Mouse (Mus musculus) lung, embryonic 16.5 days (tissue): Measurements from ENCODE around the gene Slc29a1. TPM values are rescaled to one million over a fixed set of nuclear protein-coding genes. Genes with fewer than 3 reads are reported as not detected.

ENCODE experiments used
- polyA plus RNA-seq: library from polyadenylated mRNA; unstranded; fragments of >200 nt; fragmentation: Nextera tagmentation; extraction: Ambion mirVana; gene quantifications from 2 replicates; pipeline ENCODE4 v1.2.1, GENCODE M21; 2015

Slc29a1 gene
- polyA plus RNA-seq, 1 experiment from 2014 or later, result 100 TPM

Other genes starting within 250 kb of the Slc29a1 start
- 58.9 and 60.1 TPM in 2 replicates for gene Cdc5l, start 165.9 kb downstream of the Slc29a1 start, polyA plus RNA-seq
- gene Spats1, start 124.2 kb downstream of the Slc29a1 start, polyA plus RNA-seq, result 0.96 and 1.2 TPM in 2 replicates
- 18.6 and 19.9 TPM in 2 replicates for gene Aars2, start 92.8 kb downstream of the Slc29a1 start, polyA plus RNA-seq
- 1.7 and 2.7 TPM in 2 replicates for gene Tcte1, start 76.2 kb downstream of the Slc29a1 start, polyA plus RNA-seq
- gene Tmem151b, start 49.9 kb downstream of the Slc29a1 start, polyA plus RNA-seq, result 1.2 and 1.4 TPM in 2 replicates
- 3.1 and 3.5 TPM in 2 replicates for gene Nfkbie, start 43.9 kb downstream of the Slc29a1 start, polyA plus RNA-seq
- 130 and 131 TPM in 2 replicates for gene Slc35b2, start 35.7 kb downstream of the Slc29a1 start, polyA plus RNA-seq
- 1,477 and 1,506 TPM in 2 replicates for gene Hsp90ab1, start 26.3 kb downstream of the Slc29a1 start, polyA plus RNA-seq
- gene Mymx, start 2.5 kb upstream of the Slc29a1 start, polyA plus RNA-seq, result 0.39 and 0.91 TPM in 2 replicates
- gene Capn11, start 59.7 kb upstream of the Slc29a1 start, polyA plus RNA-seq, result 0.72 and 0.78 TPM in 2 replicates
- 191 and 214 TPM in 2 replicates for gene Mrpl14, start 86.7 kb upstream of the Slc29a1 start, polyA plus RNA-seq
- 52.7 and 55.6 TPM in 2 replicates for gene Tmem63b, start 87.3 kb upstream of the Slc29a1 start, polyA plus RNA-seq
- gene 1600014C23Rik, start 134.2 kb upstream of the Slc29a1 start, polyA plus RNA-seq, result not detected in 2 replicates